Mouse (Mus musculus): ENCODE results near the gene Zfp12. TPM values are rescaled to one million over a fixed set of nuclear protein-coding genes. Genes with fewer than 3 reads are reported as not detected.
"Not testable (repeated sequence)": the region's sequence is repeated elsewhere in the genome, so short reads cannot be mapped to it uniquely, and the experiment has no call there.

Zfp12 gene
- total RNA-seq (2022): 10 to 100 TPM; 26.9 to 31.8 (median 31.4) TPM

- DNase-seq (ENCODE audit: low spot score in 2 of 2): peak; percentile 89 to 96
Measured at GRCm38 (mm10) chr5:143235028-143235693, at the start of gene Zfp12. TSS of gene Zfp12 (plus strand) at chr5:143235163.

- DNase-seq (ENCODE audit: low spot score in 2 of 2): not testable (repeated sequence)
Measured at GRCm38 (mm10) chr5:143188014-143188413, 46.9 kb upstream of the Zfp12 start.

- DNase-seq (ENCODE audit: low spot score in 2 of 2): no peak
Measured at GRCm38 (mm10) chr5:143192806-143193205, 42.2 kb upstream of the Zfp12 start.

- DNase-seq (ENCODE audit: low spot score in 2 of 2): not testable (repeated sequence)
Measured at GRCm38 (mm10) chr5:143194747-143195146, 40.2 kb upstream of the Zfp12 start.

- DNase-seq (ENCODE audit: low spot score in 2 of 2): no peak
Measured at GRCm38 (mm10) chr5:143195166-143195565, 39.8 kb upstream of the Zfp12 start.

GRCm38 (mm10) chr5:143196506-143196905, 38.5 kb upstream of the Zfp12 start:
- no peak for DNase-seq (ENCODE audit: low spot score in 2 of 2)

GRCm38 (mm10) chr5:143205015-143205414, 29.9 kb upstream of the Zfp12 start:
- no peak for DNase-seq (ENCODE audit: low spot score in 2 of 2)

- DNase-seq (ENCODE audit: low spot score in 2 of 2): no peak
Measured at GRCm38 (mm10) chr5:143213832-143214231, 21.1 kb upstream of the Zfp12 start.

- no peak for DNase-seq (ENCODE audit: low spot score in 2 of 2)
Measured at GRCm38 (mm10) chr5:143220996-143221395, 14.0 kb upstream of the Zfp12 start.

GRCm38 (mm10) chr5:143222287-143222686, 12.7 kb upstream of the Zfp12 start:
- no peak for DNase-seq (ENCODE audit: low spot score in 2 of 2)

- no peak for DNase-seq (ENCODE audit: low spot score in 2 of 2)
Measured at GRCm38 (mm10) chr5:143226790-143227189, 8.2 kb upstream of the Zfp12 start, which contains the start of gene Spdye4a. TSS of gene Spdye4a (minus strand) at chr5:143226890.

GRCm38 (mm10) chr5:143236036-143236435, 1.1 kb downstream of the Zfp12 start:
- no peak for DNase-seq (ENCODE audit: low spot score in 2 of 2)

- no peak for DNase-seq (ENCODE audit: low spot score in 2 of 2)
Measured at GRCm38 (mm10) chr5:143244926-143245325, 10.0 kb downstream of the Zfp12 start.

- no peak for DNase-seq (ENCODE audit: low spot score in 2 of 2)
Measured at GRCm38 (mm10) chr5:143252039-143252438, 17.1 kb downstream of the Zfp12 start.

- no peak for DNase-seq (ENCODE audit: low spot score in 2 of 2)
Measured at GRCm38 (mm10) chr5:143252791-143253185, 17.8 kb downstream of the Zfp12 start.

- DNase-seq (ENCODE audit: low spot score in 2 of 2): no peak
Measured at GRCm38 (mm10) chr5:143253186-143253880, 18.4 kb downstream of the Zfp12 start.

- DNase-seq (ENCODE audit: low spot score in 2 of 2): peak in 1 of 2 experiments; percentile 32
Measured at GRCm38 (mm10) chr5:143253881-143254486, 19.0 kb downstream of the Zfp12 start.

GRCm38 (mm10) chr5:143254487-143255130, 19.6 kb downstream of the Zfp12 start:
- DNase-seq (ENCODE audit: low spot score in 2 of 2): no peak

- DNase-seq (ENCODE audit: low spot score in 2 of 2): no peak
Measured at GRCm38 (mm10) chr5:143255131-143255519, 20.2 kb downstream of the Zfp12 start.

- no peak for DNase-seq (ENCODE audit: low spot score in 2 of 2)
Measured at GRCm38 (mm10) chr5:143255802-143256201, 20.8 kb downstream of the Zfp12 start.

GRCm38 (mm10) chr5:143261636-143262035, 26.7 kb downstream of the Zfp12 start:
- peak in 1 of 2 experiments; percentile 58 for DNase-seq (ENCODE audit: low spot score in 2 of 2)

- DNase-seq (ENCODE audit: low spot score in 2 of 2): peak in 1 of 2 experiments; percentile 46
Measured at GRCm38 (mm10) chr5:143264689-143265088, 29.7 kb downstream of the Zfp12 start.

Data from left cerebral cortex, adult 8-10 months (tissue).